Mouse (Mus musculus) CD8-positive naive resting alpha-beta T cell, adult 57 days (primary cell): ENCODE measurements around the gene Gm26920. TPM values are rescaled to one million over a fixed set of nuclear protein-coding genes. Genes with fewer than 3 reads are reported as not detected.

Source experiments
- total RNA-seq: library from RNA; stranded (reverse); gene quantifications from one replicate; pipeline ENCODE4 v1.2.4, GENCODE M21; 2023

Gene Gm26920
- total RNA-seq: not detected

GRCm38 (mm10) chr7:30090092-30090969 is at the start of gene Gm26920, which contains the start of gene Zfp566:
Gm26920 (minus strand) TSS chr7:30090410.
Zfp566 (minus strand) TSS chr7:30090527.

DNA sequence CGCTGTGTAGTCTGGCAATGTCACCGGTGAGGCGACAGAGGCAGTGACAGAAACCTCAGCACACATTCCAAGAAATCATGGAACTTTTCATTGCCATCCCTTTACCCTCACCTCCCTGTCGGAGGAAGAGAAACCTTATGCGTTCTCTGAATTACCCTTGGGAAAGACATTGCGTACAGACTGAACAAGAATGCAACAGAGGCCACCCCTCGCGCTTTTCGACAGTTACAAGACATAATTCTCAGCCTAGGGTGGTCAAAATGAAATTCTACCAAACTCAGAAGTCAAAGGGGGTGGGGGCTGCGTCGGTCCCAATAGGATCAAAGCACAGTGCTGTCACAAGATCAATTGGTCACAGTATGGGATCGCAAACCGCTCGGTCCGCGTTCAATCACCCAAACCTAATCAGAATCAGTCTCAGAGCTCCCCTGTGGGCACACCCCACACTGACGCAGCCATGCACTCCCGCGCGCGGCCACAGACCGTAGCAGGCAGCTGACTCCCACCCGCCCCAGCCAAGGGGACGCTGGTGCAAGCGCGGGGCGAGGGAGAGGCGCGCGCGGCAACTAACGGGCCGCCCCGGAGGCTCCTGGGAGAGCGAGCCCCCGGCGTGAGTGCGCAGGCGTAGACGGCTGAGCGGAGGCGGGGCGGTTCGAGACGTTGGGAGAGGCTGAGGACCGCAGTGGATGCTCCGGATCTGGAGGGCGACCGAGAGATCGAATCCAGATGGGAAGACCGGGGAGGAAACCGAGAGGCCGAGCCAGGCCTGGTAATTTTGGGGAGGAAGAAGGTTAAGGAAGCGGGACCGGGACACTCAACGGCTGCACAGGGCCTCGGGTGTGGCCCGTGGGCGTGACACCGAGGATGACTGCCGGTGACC is 31.3 kb upstream of the Gm26920 start, which contains the start of gene Zfp382:
Gene Zfp382 (plus strand): TSS at position 635 of the 880 bp plus-strand sequence.

DNA sequence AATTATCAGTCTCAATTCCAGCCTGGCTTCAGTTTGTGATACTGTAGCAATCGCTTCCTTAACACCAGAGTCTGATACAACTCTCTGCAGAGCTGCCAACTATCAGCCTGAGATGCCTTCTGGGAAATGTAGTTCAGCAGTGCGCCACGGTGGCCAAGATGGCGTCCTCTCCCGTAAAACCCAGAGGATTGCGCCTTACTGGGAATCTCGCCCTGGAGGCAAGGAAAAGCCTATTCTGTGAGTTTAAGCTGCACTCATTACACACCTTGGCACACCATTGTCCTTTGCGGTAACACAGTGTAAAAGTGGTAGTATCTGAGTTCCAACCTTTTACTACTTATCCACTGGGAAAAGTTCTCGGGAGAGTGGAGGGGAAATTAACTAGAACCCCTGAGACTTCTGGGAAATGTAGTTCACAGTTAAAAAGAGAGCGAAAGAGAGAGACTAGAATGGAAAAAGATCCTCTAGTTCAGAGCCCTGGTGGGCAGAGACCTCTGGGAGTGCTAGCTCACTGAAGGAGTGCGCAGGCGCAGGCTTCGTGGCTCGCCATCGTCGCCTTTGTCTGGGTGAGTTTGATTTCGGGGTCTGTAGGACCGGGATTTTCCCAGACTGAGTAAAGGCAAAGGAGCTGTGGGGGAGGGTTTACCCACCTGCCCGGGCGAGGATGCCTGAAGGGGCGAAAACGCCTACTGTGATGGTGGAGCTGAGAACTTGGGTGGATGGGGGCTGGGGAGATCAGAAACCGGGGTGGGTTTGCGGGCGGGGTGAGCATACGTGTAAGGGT is 4.6 kb upstream of the Gm26920 start, which contains the start of gene Zfp260:
Gene Zfp260 (plus strand): TSS at position 132 of the 784 bp plus-strand sequence.

DNA sequence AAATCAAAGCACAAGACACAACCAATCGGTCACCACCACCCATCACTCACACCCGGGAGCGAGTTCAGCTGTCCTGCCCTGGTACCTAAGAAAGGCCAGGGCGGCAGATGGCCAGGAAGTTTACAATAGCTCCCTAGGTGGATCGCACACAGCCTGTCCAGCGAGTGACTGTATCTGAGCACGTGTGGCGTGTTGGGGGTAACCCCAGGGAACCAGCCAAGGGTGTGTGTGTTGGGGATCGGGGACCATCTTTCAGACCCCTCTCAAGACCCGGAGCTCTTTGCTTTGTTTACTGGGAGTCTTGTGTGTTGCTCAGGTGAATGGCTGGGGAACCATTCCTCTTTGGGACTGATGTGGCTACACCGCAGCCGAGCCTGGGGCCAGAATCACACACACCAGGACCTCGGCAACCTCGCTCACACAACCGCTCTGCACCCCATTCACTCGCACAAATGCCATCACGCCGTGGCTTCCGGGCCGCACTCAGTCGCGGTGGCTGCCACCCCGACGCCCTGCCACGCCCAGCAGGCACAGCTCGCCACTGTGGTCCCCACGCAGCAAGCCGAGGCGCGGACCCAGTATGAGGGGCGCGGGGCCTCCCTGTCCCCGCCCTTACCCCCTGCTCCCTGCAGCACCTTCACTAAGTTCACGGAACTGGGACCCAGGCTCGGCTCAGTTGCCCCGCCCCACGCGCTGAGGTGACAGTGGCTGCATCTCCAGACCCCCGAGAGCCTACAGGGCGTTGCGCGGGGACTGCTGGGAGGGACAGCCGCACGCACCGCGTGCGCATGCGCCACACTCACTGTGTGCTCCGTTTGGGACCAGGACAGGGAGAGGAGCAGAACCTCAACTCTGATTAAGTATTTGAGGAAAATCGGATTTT is 17.8 kb downstream of the Gm26920 start, which contains the start of gene Zfp82:
Gene Zfp82 (minus strand): TSS at position 755 of the 883 bp plus-strand sequence.

DNA sequence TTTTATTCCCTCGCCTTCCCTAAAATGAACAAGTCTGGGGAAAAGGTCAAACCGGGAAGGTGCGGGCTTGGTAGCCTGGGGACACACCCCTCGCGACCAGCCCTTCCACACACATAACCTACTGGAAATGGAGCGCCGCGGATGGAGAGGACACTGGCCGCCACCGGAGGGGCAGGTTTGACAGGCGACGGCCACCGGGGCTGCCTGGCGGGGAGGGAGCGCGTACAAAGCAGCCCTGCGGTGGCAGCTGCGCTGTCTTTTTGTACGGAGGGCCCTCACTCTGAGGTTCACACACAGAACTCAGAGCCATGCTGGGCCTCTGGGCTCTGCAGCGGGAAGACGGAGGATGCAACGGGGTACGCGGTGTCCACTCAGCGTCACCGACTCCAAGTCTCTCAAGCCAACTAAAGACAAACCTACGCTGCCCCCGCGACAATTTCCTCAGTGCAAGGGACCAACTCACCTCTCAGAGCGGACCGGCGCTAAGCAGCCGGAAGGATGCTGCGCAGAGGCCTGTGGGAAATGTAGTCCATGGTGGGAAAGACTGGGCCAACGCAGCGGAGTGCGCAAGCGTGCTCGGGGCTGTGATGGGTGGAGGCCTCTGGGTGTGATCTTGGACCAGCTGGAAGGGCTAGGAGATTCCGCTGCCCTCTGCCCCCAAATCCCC is 39.2 kb downstream of the Gm26920 start, which contains the start of gene Zfp14:
Gene Zfp14 (minus strand): TSS at position 499 of the 667 bp plus-strand sequence.

Other genes starting within 250 kb of the Gm26920 start
- 6.5 TPM for gene Zfp940, start 236.7 kb downstream of the Gm26920 start, total RNA-seq
- gene Zfp420, start 230.4 kb downstream of the Gm26920 start, total RNA-seq: 14.4 TPM
- gene Zfp27, start 183.8 kb downstream of the Gm26920 start, total RNA-seq: 8.4 TPM
- 3.9 TPM for gene Zfp383, start 182.2 kb downstream of the Gm26920 start, total RNA-seq
- gene Zfp74, start 136.3 kb downstream of the Gm26920 start, total RNA-seq: 16.0 TPM
- gene Zfp568, start 106.5 kb downstream of the Gm26920 start, total RNA-seq: 12.5 TPM
- gene Zfp14, start 39.0 kb downstream of the Gm26920 start, total RNA-seq: 4.2 TPM
- gene Zfp82, start 17.5 kb downstream of the Gm26920 start, total RNA-seq: 7.4 TPM
- 13.1 TPM for gene Zfp566, start 117 bp upstream of the Gm26920 start, total RNA-seq
- gene Zfp260, start 4.4 kb upstream of the Gm26920 start, total RNA-seq: 58.2 TPM
- 14.2 TPM for gene Zfp382, start 31.5 kb upstream of the Gm26920 start, total RNA-seq
- 41.8 TPM for gene Zfp146, start 79.3 kb upstream of the Gm26920 start, total RNA-seq
- not detected for gene Cox7a1, start 93.7 kb upstream of the Gm26920 start, total RNA-seq
- gene Capns1, start 108.4 kb upstream of the Gm26920 start, total RNA-seq: 114 TPM
- gene Polr2i, start 141.5 kb upstream of the Gm26920 start, total RNA-seq: 27.1 TPM
- 22.8 TPM for gene Tbcb, start 141.9 kb upstream of the Gm26920 start, total RNA-seq
- gene Ovol3, start 145.3 kb upstream of the Gm26920 start, total RNA-seq: not detected
- 1.4 TPM for gene Thap8, start 189.7 kb upstream of the Gm26920 start, total RNA-seq
- 5.0 TPM for gene Wdr62, start 190.0 kb upstream of the Gm26920 start, total RNA-seq
- gene Clip3, start 201.3 kb upstream of the Gm26920 start, total RNA-seq: not detected
- gene Alkbh6, start 218.3 kb upstream of the Gm26920 start, total RNA-seq: 39.5 TPM
- 4.1 TPM for gene Syne4, start 224.4 kb upstream of the Gm26920 start, total RNA-seq
- gene E130208F15Rik, start 231.3 kb upstream of the Gm26920 start, total RNA-seq: 2.1 TPM
- 6.2 TPM for gene Sdhaf1, start 233.5 kb upstream of the Gm26920 start, total RNA-seq